Mouse (Mus musculus) lung, embryonic 14.5 days (tissue): ENCODE results near the gene Mydgf. TPM values are rescaled to one million over a fixed set of nuclear protein-coding genes. Genes with fewer than 3 reads are reported as not detected.

Experiments used
- ATAC-seq: fragments of 200-750 bp; cut with Nextera tagmentation; 2 replicates; pipeline ENCODE4 v1.8.0; 2017; ENCODE audit warnings: mild to moderate bottlenecking, moderate TSS enrichment, moderate library complexity; ENCODE audit not compliant: insufficient read depth
- DNase-seq: peaks from one replicate; pipeline ENCODE4 v3.0.0-alpha.2; 2015
- H3K27ac ChIP-seq: fragments of 300-500 bp; sonication (generic); 2 replicates; pipeline ENCODE4 v1.5.1; 2014; ENCODE audit warnings: low read depth, mild to moderate bottlenecking, moderate library complexity
- H3K27me3 ChIP-seq: fragments of 300-500 bp; sonication (generic); 2 replicates; pipeline ENCODE4 v1.6.1; 2014; ENCODE audit warnings: low read length, control low read depth; ENCODE audit not compliant: insufficient read depth
- H3K36me3 ChIP-seq: fragments of 300-500 bp; sonication (generic); 2 replicates; pipeline ENCODE4 v1.6.1; 2014; ENCODE audit warnings: control low read depth; ENCODE audit not compliant: insufficient read depth
- H3K4me1 ChIP-seq: fragments of 300-500 bp; sonication (generic); 2 replicates; pipeline ENCODE4 v1.6.1; 2014; ENCODE audit warnings: antibody characterized with exemption, control low read depth; ENCODE audit not compliant: insufficient read depth
- H3K4me2 ChIP-seq: fragments of 300-500 bp; sonication (generic); 2 replicates; pipeline ENCODE4 v1.6.1; 2014; ENCODE audit warnings: mild to moderate bottlenecking
- H3K4me3 ChIP-seq: fragments of 300-500 bp; sonication (generic); 2 replicates; pipeline ENCODE4 v1.5.1; 2014; ENCODE audit warnings: low read depth, low read length
- H3K9ac ChIP-seq: fragments of 300-500 bp; sonication (generic); 2 replicates; pipeline ENCODE4 v1.6.1; 2014
- H3K9me3 ChIP-seq: fragments of 300-500 bp; sonication (generic); 2 replicates; pipeline ENCODE4 v1.6.1; 2016; ENCODE audit warnings: low read depth, low read length, control low read depth
- CTCF ChIP-seq: IDR thresholded peaks from 2 replicates; pipeline ENCODE4 v1.5.1; 2016; ENCODE audit warnings: antibody characterized with exemption, low read depth
- WGBS: fragments of 180-500 bp; shearing (Covaris S2); extraction: QIAGEN DNeasy Blood & Tissue Kit; methylation state at CpG from one replicate; pipeline ENCODE4 v1.1.7; 2014; 5-methylcytosine and 5-hydroxymethylcytosine counted together
- polyA plus RNA-seq: library from polyadenylated mRNA; unstranded; fragments of >200 nt; fragmentation: Nextera tagmentation; extraction: Ambion mirVana; gene quantifications from 2 replicates; pipeline ENCODE4 v1.2.1, GENCODE M21; 2014

Gene Mydgf
- polyA plus RNA-seq, 1 experiment from 2014 or later, result 95.3 TPM

DNA sequence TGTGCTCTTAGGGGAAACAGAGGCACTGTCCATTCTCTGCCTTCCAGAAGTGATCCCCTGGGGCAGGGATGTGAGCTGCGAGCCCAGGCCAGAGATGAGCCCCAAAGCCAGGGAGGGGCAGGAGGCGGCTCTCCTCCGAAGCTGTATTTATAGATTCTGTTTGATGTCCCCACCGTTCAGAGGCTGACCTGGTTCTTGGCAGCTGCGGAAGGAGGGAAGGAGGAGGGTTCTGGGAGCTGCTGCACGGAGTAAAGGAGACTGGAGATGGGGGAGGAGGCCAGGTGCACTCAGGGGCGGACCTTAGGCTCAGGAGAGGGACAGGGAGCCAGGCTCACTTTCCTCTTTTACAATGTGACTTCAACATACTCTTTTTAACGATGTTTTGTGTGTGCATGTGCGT, 37.6 kb downstream of the Mydgf start:
- Histone ChIP-seq H3K4me3 (no peak overlapping the region), H3K9me3 (no peaks in the 10 kb centered on the region), H3K27me3 (peaks cover 81% of the 10 kb centered on the region), H3K9ac (no peak overlapping the region), H3K36me3 (no peaks in the 10 kb centered on the region), H3K27ac (no peak overlapping the region), H3K4me1 (0 out of 2 replicates have a peak, but pooled peaks cover 5% of the 10 kb centered on the region), H3K4me2 (no peak overlapping the region)
- 16% methylated on average over 9 of the region's 9 CpGs for WGBS
- DNase-seq (no peak), ATAC-seq (no peak)
- TF ChIP-seq CTCF, result no peak

DNA sequence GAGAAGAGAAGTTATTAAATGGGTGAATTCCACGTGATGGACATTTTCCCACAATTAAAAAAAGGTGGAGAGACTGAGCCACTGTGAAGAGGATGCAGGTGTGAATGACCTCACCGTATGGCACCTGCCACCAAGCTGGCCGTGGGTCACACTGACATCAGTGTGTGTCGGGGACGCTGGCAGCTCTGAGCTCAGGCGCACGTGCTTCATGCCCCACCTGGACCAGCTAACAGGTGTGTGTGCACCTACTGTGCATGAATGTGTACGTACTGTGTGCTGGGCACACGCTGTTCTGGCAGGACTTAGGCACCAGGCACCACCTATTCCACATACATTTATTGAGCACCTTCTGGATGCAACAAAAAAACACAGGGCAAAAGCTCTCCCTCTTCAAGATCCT, 39.2 kb downstream of the Mydgf start:
- no peak overlapping the region for H3K4me3 ChIP-seq
- H3K4me1 ChIP-seq, result 0 out of 2 replicates have a peak, but pooled peaks cover 5% of the 10 kb centered on the region
- no peak for ATAC-seq
- TF ChIP-seq CTCF, result no peak
- peaks cover 88% of the 10 kb centered on the region for H3K27me3 ChIP-seq
- no peak overlapping the region for H3K9ac ChIP-seq
- H3K36me3 ChIP-seq, result no peaks in the 10 kb centered on the region
- no peak overlapping the region for H3K27ac ChIP-seq
- WGBS, result 56% methylated on average over 9 of the region's 9 CpGs
- DNase-seq, result no peak
- H3K4me2 ChIP-seq, result no peak overlapping the region
- H3K9me3 ChIP-seq, result no peaks in the 10 kb centered on the region

DNA sequence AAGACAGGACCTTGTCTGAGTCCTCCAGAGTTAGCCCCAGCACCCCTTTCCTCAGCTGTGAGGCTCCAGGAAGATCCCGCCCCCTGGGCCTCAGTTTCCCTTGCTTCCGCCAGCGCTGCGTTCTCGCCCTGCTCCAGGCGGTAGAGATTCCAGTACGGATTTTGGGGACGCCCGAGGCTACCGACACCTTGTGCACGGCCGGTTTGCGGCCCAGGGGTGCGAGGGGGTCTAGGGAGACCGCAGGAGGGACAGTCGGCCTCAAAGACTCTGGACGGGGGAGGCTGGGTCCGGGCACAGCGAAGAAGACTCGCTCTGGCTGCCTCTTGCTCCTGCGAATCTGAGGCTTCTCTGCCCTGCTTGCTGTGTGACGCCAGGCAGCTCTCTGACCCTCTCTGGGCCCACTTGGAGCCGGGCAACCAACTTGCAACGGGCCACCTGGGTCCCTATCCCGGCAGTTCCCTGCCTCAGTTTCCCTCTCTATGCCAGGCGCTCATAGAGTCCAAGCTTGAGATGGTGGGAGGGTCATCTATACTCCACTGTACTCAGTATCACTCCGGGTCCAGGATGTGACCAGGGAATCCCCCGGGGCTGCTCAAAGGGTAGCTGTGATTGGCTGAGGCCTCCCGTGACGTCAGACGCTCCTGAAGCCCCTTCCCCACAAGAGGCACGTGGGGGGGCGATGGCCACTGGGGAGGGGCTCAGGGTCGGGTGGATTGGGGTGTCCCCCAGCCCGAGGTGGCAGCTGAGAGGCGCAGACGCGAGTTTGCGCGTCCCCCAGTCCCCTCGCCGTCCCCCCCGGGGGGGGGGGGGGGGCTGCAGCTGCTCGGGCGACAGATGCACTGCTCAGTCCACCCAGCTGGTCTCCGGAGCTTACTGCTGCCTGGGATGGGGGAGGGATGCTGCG, 41.8 kb downstream of the Mydgf start:
- TF ChIP-seq CTCF, result no peak
- H3K4me2 ChIP-seq, result peak overlapping the region; percentile 71
- H3K9me3 ChIP-seq, result no peaks in the 10 kb centered on the region
- no peaks in the 10 kb centered on the region for H3K36me3 ChIP-seq
- ATAC-seq (peak; percentile 29; the same call in 1 of the 2 replicates), DNase-seq (peak; percentile 58)
- no peak overlapping the region for H3K27ac ChIP-seq
- under 1% methylated on average over 44 of the region's 47 CpGs for WGBS
- peak overlapping the region; percentile 36; the same call in 1 of the 2 replicates for H3K9ac ChIP-seq
- H3K27me3 ChIP-seq, result peaks cover 81% of the 10 kb centered on the region
- peak overlapping the region; percentile 29 for H3K4me3 ChIP-seq
- no peaks in the 10 kb centered on the region for H3K4me1 ChIP-seq

DNA sequence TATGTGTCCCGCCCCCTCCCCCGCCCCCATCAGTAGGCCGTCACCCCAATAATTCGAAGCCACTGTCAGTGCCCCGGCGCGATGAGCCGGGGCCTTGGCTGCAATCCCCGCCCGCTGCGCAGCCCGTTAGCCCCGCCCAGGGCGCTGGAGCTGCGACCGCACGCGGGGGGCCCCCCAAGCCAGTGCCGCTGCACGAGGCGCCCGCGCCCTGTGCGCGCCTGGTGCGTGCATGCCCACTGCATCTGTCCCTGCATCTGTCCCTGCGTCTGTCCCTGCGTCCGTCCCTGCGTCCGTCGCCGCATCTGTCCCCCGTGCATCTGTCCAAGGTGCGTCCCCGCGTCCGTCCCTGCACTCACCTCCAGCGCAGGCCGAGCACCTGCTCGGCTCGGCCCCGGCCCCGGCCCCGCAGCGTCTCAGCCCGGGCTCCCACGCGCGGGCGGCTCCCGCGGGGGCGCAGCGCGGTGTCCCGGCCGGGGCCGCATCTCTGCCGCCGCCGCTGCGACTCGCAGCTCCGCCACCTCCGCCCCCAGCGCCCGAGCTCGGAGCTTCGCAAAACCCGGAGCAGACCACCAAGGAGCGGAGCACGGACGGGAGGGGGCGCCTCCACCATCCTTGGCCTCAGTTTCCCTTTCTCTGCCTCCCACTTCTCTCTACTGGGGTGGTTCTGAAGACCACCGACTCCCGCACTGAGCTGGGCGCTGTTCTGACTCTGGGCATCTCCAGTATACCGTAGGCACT, 43.7 kb downstream of the Mydgf start, which contains the start of gene Sema6b:
Sema6b (minus strand) TSS at position 486 of the 738 bp plus-strand sequence.
- peak; percentile 83 for DNase-seq
- peaks cover 68% of the 10 kb centered on the region for H3K27me3 ChIP-seq
- peak within 1 kb of the TSS; percentile 36 for H3K9ac ChIP-seq
- H3K27ac ChIP-seq, result no peak within 1 kb of the TSS
- no peaks in the 10 kb centered on the region for H3K36me3 ChIP-seq
- H3K4me1 ChIP-seq, result no peaks in the 10 kb centered on the region
- peak within 1 kb of the TSS; percentile 65 for H3K4me3 ChIP-seq
- peak within 1 kb of the TSS; percentile 100 for H3K4me2 ChIP-seq
- ATAC-seq, result peak; percentile 35
- TF ChIP-seq CTCF, result peak; percentile 24; the same call in 1 of the 2 replicates
- no peaks in the 10 kb centered on the region for H3K9me3 ChIP-seq
- 1% methylated on average over 79 of the region's 79 CpGs for WGBS

DNA sequence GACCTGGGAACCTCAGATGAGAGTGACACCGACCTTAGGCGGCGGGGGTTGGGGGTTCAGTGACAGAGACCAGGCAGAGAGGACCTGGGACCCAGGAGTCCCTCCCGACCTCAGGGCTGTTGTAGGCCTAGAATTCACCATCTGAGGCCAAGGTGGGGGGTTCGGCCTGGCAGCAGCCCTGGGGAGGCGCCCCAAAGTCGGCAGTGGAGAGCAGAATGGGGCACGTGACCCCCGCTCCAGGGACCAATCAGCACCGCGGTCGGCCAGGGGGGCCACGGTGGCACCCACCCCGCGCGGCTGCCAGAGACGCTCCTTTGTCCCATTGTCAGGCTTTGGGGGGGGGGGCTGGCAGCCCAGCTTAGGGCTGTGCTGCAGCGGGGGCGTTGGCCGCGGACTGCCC, 44.4 kb downstream of the Mydgf start:
- H3K4me3 ChIP-seq, result peak overlapping the region; percentile 65
- 6% methylated on average over 21 of the region's 21 CpGs for WGBS
- peak overlapping the region; percentile 100 for H3K4me2 ChIP-seq
- H3K27me3 ChIP-seq, result peaks cover 63% of the 10 kb centered on the region
- DNase-seq, result no peak
- peak overlapping the region; percentile 36; the same call in 1 of the 2 replicates for H3K9ac ChIP-seq
- H3K27ac ChIP-seq, result no peak overlapping the region
- 0 out of 2 replicates have a peak, but pooled peaks cover 2% of the 10 kb centered on the region for H3K4me1 ChIP-seq
- H3K36me3 ChIP-seq, result no peaks in the 10 kb centered on the region
- no peak; the same call in 1 of the 2 replicates for ATAC-seq
- TF ChIP-seq CTCF, result no peak
- H3K9me3 ChIP-seq, result no peaks in the 10 kb centered on the region

DNA sequence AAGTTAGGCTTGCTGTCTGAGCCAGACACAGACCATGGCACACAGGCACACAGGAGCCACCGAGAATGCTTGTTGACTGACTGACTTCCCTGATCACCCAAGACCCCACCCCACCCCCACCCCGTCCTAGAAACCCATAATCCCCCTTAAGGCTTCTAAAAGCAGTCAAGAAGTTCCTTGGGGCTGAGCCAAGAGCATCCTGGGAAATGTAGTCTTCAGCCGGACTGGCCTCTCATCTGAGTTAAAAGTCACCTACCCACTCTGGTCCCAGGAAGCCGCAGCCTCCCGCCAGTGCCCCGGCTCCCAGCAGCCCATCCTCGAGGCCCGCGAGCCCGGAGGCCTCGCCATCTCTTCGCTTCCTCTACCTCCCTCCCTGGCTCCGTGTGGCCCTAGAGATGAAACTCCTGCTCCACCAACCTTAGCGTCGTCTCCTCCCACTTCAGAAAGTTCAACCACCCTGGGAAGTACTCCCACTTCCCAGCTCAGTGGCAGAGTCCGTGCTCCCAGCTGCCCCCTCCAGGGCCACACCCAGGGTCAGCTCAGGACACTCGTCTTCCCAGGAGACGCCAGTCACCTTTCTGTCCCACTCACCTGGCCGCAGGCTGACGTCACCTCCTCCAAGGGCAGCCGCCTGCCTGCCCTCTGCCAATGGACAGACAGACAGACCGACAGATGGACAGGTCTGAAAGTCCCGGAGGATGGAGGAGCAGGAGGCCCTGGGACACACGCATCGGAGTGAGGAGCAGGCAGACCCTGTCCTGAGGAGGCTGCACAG, 45.7 kb downstream of the Mydgf start:
- 18% methylated on average over 25 of the region's 25 CpGs for WGBS
- no peaks in the 10 kb centered on the region for H3K9me3 ChIP-seq
- H3K4me2 ChIP-seq, result peak overlapping the region; percentile 40; the same call in 1 of the 2 replicates
- H3K27ac ChIP-seq, result no peak overlapping the region
- ATAC-seq, result no peak
- no peak overlapping the region for H3K9ac ChIP-seq
- no peaks in the 10 kb centered on the region for H3K36me3 ChIP-seq
- no peak for DNase-seq
- H3K4me3 ChIP-seq, result no peak overlapping the region; the same call in 1 of the 2 replicates
- peaks cover 51% of the 10 kb centered on the region for H3K27me3 ChIP-seq
- no peak for TF ChIP-seq CTCF
- 0 out of 2 replicates have a peak, but pooled peaks cover 6% of the 10 kb centered on the region for H3K4me1 ChIP-seq
